Mouse (Mus musculus) lung, postnatal 0 days (tissue): ENCODE measurements around the gene Cd5l. TPM values are rescaled to one million over a fixed set of nuclear protein-coding genes. Genes with fewer than 3 reads are reported as not detected.
"Not testable (repeated sequence)": the region's sequence is repeated elsewhere in the genome, so short reads cannot be mapped to it uniquely, and the experiment has no call there.

ENCODE experiments used
- ATAC-seq: fragments of 200-750 bp; cut with Nextera tagmentation; 2 replicates; pipeline ENCODE4 v1.8.0; 2017; ENCODE audit warnings: moderate library complexity
- DNase-seq: peaks from one replicate; pipeline ENCODE4 v3.0.0-alpha.2; 2016; ENCODE audit warnings: low spot score
- H3K27ac ChIP-seq: fragments of 300-500 bp; sonication (generic); 2 replicates; pipeline ENCODE4 v1.5.1; 2014; ENCODE audit warnings: antibody characterized with exemption, mild to moderate bottlenecking, low read length, mixed read lengths
- H3K27me3 ChIP-seq: fragments of 300-500 bp; sonication (generic); replicated peaks from 2 replicates; pipeline ENCODE4 v1.6.1; 2014; ENCODE audit warnings: low read length, mixed read lengths; ENCODE audit not compliant: insufficient read depth
- H3K36me3 ChIP-seq: fragments of 300-500 bp; sonication (generic); 2 replicates; pipeline ENCODE4 v1.6.1; 2014; ENCODE audit warnings: low read length, mixed read lengths; ENCODE audit not compliant: insufficient read depth
- H3K4me1 ChIP-seq: fragments of 300-500 bp; sonication (generic); 2 replicates; pipeline ENCODE4 v1.6.1; 2014; ENCODE audit warnings: antibody characterized with exemption, low read depth, low read length, mixed read lengths; ENCODE audit not compliant: insufficient read depth
- H3K4me2 ChIP-seq: fragments of 300-500 bp; sonication (generic); replicated peaks from 2 replicates; pipeline ENCODE4 v1.6.1; 2014; ENCODE audit warnings: low read depth, mild to moderate bottlenecking, low read length, moderate library complexity, mixed read lengths
- H3K4me3 ChIP-seq: fragments of 300-500 bp; sonication (generic); 2 replicates; pipeline ENCODE4 v1.5.1; 2014; ENCODE audit warnings: low read depth, low read length
- H3K9ac ChIP-seq: fragments of 300-500 bp; sonication (generic); replicated peaks from 2 replicates; pipeline ENCODE4 v1.6.1; 2014; ENCODE audit warnings: low read depth, mild to moderate bottlenecking
- H3K9me3 ChIP-seq: fragments of 300-500 bp; sonication (generic); 2 replicates; pipeline ENCODE4 v1.6.1; 2016; ENCODE audit warnings: low read length, mixed read lengths
- CTCF ChIP-seq: IDR thresholded peaks from 2 replicates; pipeline ENCODE4 v1.5.1; 2016; ENCODE audit warnings: antibody characterized with exemption, mild to moderate bottlenecking
- EP300 ChIP-seq: IDR thresholded peaks from 2 replicates; pipeline ENCODE4 v1.6.1; 2016; ENCODE audit warnings: antibody characterized with exemption, mild to moderate bottlenecking, control low read depth
- WGBS: fragments of 180-500 bp; shearing (Covaris S2); extraction: QIAGEN DNeasy Blood & Tissue Kit; methylation state at CpG from one replicate; pipeline ENCODE4 v1.1.7; 2014; 5-methylcytosine and 5-hydroxymethylcytosine counted together
- polyA plus RNA-seq: library from polyadenylated mRNA; unstranded; fragments of >200 nt; fragmentation: Nextera tagmentation; extraction: Ambion mirVana; gene quantifications from 2 replicates; pipeline ENCODE4 v1.2.1, GENCODE M21; 2015

The Cd5l gene
- polyA plus RNA-seq, 1 experiment from 2014 or later = 0.25 TPM

GRCm38 (mm10) chr3:87377719-87378118 lies 20.0 kb downstream of the Cd5l start:
- no peak for TF ChIP-seq EP300
- no peaks in the 10 kb centered on the region for H3K9me3 ChIP-seq

GRCm38 (mm10) chr3:87379641-87380315 lies 22.1 kb downstream of the Cd5l start:
- not testable (repeated sequence) for ATAC-seq, DNase-seq, H3K4me2 ChIP-seq, H3K4me3 ChIP-seq, H3K27ac ChIP-seq, H3K4me1 ChIP-seq, H3K9ac ChIP-seq, H3K27me3 ChIP-seq, H3K9me3 ChIP-seq, H3K36me3 ChIP-seq
- WGBS = 76% methylated on average over 2 of the region's 2 CpGs

More at GRCm38 (mm10) chr3:87377719-87378118, 20.0 kb downstream of the Cd5l start:
- no peaks in the 10 kb centered on the region for H3K4me1 ChIP-seq
- ATAC-seq (no peak), DNase-seq (no peak)
- H3K4me3 ChIP-seq = no peak overlapping the region
- H3K27me3 ChIP-seq = no peaks in the 10 kb centered on the region
- no peak overlapping the region for H3K4me2 ChIP-seq
- H3K9ac ChIP-seq = no peak overlapping the region
- no peak overlapping the region for H3K27ac ChIP-seq
- 31% methylated on average over 6 of the region's 6 CpGs for WGBS
- H3K36me3 ChIP-seq = no peaks in the 10 kb centered on the region

DNA sequence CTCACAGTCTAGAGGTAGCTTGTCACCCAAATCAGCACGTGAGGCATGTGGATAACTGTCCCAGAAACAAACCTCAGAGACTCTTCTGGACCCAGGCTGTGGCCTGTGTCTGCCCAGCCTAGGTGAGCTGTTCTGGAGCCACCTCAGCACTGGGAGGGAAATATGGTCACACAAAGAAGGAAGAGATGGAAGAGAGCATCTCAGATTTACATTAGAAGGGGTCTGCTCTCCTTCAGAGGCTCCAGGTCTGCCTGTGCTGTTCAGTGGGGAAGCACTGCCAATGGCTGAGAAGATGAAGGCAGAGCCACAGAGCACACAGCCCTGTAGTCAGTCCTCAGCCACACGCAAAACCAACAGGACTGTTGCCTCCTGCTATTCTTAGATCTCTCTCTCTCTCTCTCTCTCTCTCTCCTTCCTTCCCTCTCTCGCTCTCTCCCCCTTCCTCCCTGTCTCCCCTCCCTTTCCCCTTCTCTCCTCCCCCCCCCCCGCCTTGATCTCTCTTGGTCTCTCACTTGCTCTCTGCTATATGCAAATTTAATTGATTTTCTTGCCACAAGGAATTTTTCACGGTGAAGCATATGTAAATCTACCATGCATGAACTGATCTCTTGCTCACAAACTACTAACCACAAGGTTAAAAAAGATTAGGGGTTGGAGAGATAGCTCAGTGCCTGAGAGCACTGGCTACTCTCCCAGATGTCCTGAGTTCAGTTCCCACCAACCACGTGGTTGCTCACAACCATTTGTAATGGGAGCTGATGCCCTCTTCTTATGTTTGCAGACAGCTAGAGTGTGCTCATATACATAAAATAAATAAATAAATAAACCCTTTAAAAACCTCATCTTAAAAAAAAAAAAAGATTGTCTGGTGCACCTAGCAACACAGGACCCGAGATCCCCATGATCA lies 24.4 kb downstream of the Cd5l start:
- no peak overlapping the region for H3K4me3 ChIP-seq
- no peaks in the 10 kb centered on the region for H3K4me1 ChIP-seq
- no peak for DNase-seq
- TF ChIP-seq EP300 (no peak), CTCF (no peak)
- H3K36me3 ChIP-seq = no peaks in the 10 kb centered on the region
- no peaks in the 10 kb centered on the region for H3K27me3 ChIP-seq
- H3K4me2 ChIP-seq = no peak overlapping the region
- no peaks in the 10 kb centered on the region for H3K9me3 ChIP-seq
- H3K9ac ChIP-seq = no peak overlapping the region
- ATAC-seq = no peak
- WGBS = 56% methylated on average over 7 of the region's 7 CpGs
- no peak overlapping the region for H3K27ac ChIP-seq

DNA sequence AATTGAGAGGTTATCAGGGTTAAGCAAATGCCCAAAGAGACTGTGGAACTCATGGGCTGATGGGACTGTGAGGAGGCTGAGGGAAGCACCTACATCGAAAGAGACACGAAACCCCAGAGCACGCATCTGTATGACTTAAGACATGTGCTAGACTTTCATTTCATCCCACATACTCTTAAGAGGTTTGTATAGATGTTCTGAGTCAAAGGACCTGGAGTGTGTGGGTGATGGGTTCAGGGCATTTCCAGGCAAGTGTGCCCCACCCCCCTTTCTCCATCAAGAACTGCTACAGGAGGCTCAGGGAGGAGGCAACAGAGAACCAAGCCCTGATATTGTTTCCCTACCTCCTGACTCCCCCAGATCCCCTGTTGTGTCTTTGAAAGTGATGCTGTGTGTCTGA lies 25.6 kb downstream of the Cd5l start:
- no peaks in the 10 kb centered on the region for H3K36me3 ChIP-seq
- H3K4me3 ChIP-seq = no peak overlapping the region
- H3K4me1 ChIP-seq = no peaks in the 10 kb centered on the region
- no peak overlapping the region for H3K27ac ChIP-seq
- no peak for DNase-seq
- 91% methylated on average over 3 of the region's 3 CpGs for WGBS
- H3K9ac ChIP-seq = no peak overlapping the region
- TF ChIP-seq EP300 = no peak
- no peak for TF ChIP-seq CTCF
- no peak overlapping the region for H3K4me2 ChIP-seq
- no peaks in the 10 kb centered on the region for H3K9me3 ChIP-seq
- no peaks in the 10 kb centered on the region for H3K27me3 ChIP-seq
- ATAC-seq = no peak

- Histone ChIP-seq H3K4me3 (no peak overlapping the region), H3K9me3 (no peaks in the 10 kb centered on the region), H3K27ac (no peak overlapping the region), H3K27me3 (no peaks in the 10 kb centered on the region), H3K4me1 (no peaks in the 10 kb centered on the region), H3K36me3 (no peaks in the 10 kb centered on the region), H3K9ac (no peak overlapping the region), H3K4me2 (no peak overlapping the region)
- no peak for TF ChIP-seq EP300
- TF ChIP-seq CTCF = no peak
- DNase-seq = no peak
- no peak for ATAC-seq
- WGBS = 71% methylated on average over 9 of the region's 9 CpGs
These were observed 27.4 kb downstream of the Cd5l start for GRCm38 (mm10) chr3:87385105-87385504.

GRCm38 (mm10) chr3:87390935-87391334 lies 33.3 kb downstream of the Cd5l start:
- Histone ChIP-seq H3K27me3 (no peaks in the 10 kb centered on the region), H3K9ac (no peak overlapping the region), H3K4me2 (no peak overlapping the region), H3K4me1 (no peaks in the 10 kb centered on the region), H3K4me3 (no peak overlapping the region), H3K36me3 (no peaks in the 10 kb centered on the region), H3K9me3 (no peaks in the 10 kb centered on the region), H3K27ac (no peak overlapping the region)
- TF ChIP-seq EP300 (no peak), CTCF (no peak)
- no peak for DNase-seq
- ATAC-seq = no peak
- WGBS = 78% methylated on average over 1 of the region's 1 CpGs
